Mouse (Mus musculus) stomach, adult 2 months (tissue): Measurements from ENCODE around the gene A730061H03Rik. TPM values are rescaled to one million over a fixed set of nuclear protein-coding genes. Genes with fewer than 3 reads are reported as not detected.

Experiments used
- polyA plus RNA-seq: library from polyadenylated mRNA; depleted of rRNA; stranded (reverse); fragments of >200 nt; gene quantifications from 2 replicates; pipeline ENCODE4 v1.2.3, GENCODE M21; 2012; rRNA removed

The A730061H03Rik gene
- 0.36 and 0.43 TPM in 2 replicates for polyA plus RNA-seq

GRCm38 (mm10) chr14:55560202-55561073 lies at the start of gene A730061H03Rik:
TSS of gene A730061H03Rik (minus strand) at chr14:55560406.

DNA sequence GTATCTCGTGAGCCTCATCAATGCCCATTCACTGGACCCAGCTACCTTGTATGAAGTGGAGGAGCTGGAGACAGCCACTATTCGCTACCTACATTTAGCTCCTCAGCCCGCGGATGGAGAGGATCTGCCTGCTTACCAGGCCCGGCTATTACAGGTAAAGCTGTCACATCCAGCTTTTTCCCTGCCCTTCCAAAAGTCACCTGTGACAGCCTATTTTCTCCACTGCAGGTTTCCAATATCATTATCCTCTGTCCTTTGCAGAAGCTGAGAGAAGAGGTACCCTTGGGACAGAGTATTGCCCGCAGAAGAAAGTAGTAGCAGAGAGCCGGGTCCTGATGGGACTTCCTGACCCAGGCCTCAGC lies 43.0 kb upstream of the A730061H03Rik start, which contains the start of gene Irf9:
Irf9 (plus strand) TSS at position 301 of the 362 bp plus-strand sequence.

GRCm38 (mm10) chr14:55591331-55591891 lies 31.2 kb upstream of the A730061H03Rik start, which contains the start of gene Rnf31:
TSS of gene Rnf31 (plus strand) at chr14:55591708.

GRCm38 (mm10) chr14:55590748-55591330 lies 30.6 kb upstream of the A730061H03Rik start, which contains the start of gene Psme2:
TSS of gene Psme2 (minus strand) at chr14:55591113.

GRCm38 (mm10) chr14:55584702-55585565 lies 24.7 kb upstream of the A730061H03Rik start, which contains the start of gene Emc9:
TSS of gene Emc9 (minus strand) at chr14:55585302.

DNA sequence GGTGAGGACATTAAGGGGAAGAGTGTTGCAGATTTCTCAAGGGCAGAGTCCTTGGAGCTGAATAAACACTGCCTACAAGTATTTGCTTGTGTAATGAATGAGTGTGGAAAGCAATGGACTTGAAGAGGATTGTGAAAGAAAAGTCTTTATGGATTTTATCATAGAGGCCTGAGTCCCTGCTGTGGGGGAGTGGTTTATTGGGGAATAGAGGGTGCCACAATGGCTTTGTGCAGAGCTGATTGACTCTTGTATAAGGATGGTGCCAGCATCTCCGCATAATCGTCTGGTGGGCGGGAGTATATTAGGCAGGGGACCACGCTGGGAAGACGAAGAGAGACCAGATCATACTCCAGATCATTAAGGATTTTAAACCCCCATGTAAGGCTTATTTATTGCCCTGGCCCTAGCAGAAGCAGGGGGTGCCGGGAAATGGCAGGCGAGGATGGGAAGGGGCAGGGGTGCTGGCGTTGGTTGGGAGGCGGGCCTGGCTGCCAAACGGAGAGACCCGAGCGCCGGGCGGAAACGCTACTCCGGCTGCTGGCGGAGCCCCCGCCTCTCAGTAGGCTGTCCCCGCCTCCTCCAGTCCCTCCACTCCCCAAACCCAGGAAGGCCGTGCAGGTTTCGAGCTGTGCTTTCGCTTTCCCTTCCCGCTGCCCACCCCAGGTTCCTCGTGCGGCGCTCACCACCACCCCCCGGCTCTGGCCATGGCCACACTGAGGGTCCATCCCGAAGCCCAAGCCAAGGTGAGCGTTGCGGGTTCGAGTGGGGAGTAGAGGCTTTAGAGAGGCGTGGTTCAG lies 17.9 kb upstream of the A730061H03Rik start, which contains the start of gene Psme1:
Psme1 (plus strand) TSS at position 253 of the 797 bp plus-strand sequence.

GRCm38 (mm10) chr14:55575302-55575701 lies 15.1 kb upstream of the A730061H03Rik start, which contains the start of gene Fitm1:
TSS of gene Fitm1 (plus strand) at chr14:55575617.

DNA sequence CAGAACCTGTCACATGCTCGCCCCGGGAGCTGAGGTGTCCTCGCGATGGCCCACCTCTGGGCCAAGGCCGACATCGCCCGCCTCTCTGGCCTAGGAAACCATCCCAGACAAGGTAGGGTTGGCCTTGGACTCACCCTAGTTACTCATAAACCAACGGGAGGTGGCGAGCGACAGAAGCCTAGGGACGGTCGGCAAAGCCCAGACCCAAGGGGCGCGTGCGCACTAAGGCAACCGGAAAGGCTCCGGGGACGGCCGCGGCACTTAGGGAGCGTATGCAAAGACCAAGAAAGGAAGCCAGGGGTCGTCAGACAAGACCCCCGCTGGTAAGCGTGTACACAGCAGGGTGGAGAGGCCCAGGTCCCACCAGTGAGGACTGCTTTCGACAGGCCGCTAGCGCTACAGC lies 406 bp downstream of the A730061H03Rik start, which contains the start of gene Dcaf11:
Dcaf11 (plus strand) TSS at position 208 of the 403 bp plus-strand sequence.

GRCm38 (mm10) chr14:55540067-55540786 lies 20.0 kb downstream of the A730061H03Rik start, which contains the start of gene Pck2:
TSS of gene Pck2 (plus strand) at chr14:55540266.

DNA sequence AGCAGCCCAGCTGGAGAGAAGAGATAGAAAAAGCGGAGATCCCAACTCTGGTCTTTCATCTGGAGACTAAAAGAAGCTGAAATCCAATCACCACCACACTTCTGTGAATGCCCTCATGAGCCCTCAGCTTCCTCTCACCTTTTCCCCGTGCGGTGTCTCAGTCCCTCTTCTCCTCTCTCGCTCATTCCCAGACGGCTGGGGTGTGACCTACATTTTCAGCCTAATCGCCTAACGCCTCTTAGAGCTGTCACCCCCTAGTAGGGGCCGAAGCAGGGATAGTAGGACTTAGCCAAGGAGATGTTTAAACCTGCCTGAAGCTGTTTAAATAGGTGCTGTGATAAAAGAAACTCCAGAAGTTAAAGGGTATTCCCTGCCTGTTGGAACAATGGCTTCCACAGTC lies 35.4 kb downstream of the A730061H03Rik start, which contains the start of gene Nrl:
Nrl (minus strand) TSS at position 197 of the 400 bp plus-strand sequence.

DNA sequence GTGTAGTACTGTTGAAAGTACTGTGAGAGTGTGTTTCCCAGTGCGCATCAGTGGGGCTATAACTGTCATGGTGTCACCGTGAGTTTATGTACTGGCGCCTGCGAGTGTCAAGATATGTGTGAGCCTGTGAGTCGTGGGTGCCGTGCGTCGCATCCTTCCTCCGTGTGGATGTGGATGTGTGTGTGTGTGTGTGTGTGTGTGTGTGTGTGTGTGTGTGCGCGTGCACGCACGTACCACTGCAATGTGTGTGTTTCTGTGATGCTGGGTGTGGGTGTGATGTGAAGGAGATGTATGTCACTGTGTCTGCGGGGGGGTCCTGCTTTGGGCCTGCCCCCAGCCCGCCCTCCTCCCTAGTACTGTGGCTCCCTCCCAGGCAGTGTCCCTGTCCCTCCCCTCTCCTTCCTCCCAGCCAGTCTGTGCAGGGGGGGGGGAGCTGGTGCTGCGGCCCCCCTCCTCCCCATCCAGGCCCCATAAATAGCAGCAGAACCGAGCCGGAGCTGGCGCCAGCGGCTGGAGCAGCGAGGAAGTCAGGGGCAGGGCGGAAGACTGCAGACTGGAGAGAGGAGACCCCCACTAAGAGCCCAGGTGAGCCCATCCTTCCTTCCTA lies 50.0 kb downstream of the A730061H03Rik start, which contains the start of gene Cpne6:
Cpne6 (plus strand) TSS at position 321 of the 607 bp plus-strand sequence.

Other genes with a start within 250 kb of the A730061H03Rik start
- 9.0 and 9.5 TPM in 2 replicates for gene Dhrs4, start 81.6 kb downstream of the A730061H03Rik start, polyA plus RNA-seq
- gene Carmil3, start 69.8 kb downstream of the A730061H03Rik start, polyA plus RNA-seq = 0.84 and 1.7 TPM in 2 replicates
- 0.02 and 0.04 TPM in 2 replicates for gene Cpne6, start 50.0 kb downstream of the A730061H03Rik start, polyA plus RNA-seq
- gene Nrl, start 35.4 kb downstream of the A730061H03Rik start, polyA plus RNA-seq = not detected in 2 replicates
- gene Pck2, start 20.1 kb downstream of the A730061H03Rik start, polyA plus RNA-seq = 9.6 and 12.0 TPM in 2 replicates
- 34.1 and 39.6 TPM in 2 replicates for gene Dcaf11, start 400 bp downstream of the A730061H03Rik start, polyA plus RNA-seq
- gene Fitm1, start 15.2 kb upstream of the A730061H03Rik start, polyA plus RNA-seq = 5.4 and 7.6 TPM in 2 replicates
- 18.6 and 20.4 TPM in 2 replicates for gene Psme1, start 17.7 kb upstream of the A730061H03Rik start, polyA plus RNA-seq
- gene Emc9, start 24.9 kb upstream of the A730061H03Rik start, polyA plus RNA-seq = 8.2 and 12.0 TPM in 2 replicates
- gene Psme2, start 30.7 kb upstream of the A730061H03Rik start, polyA plus RNA-seq = 20.5 and 26.3 TPM in 2 replicates
- gene Rnf31, start 31.3 kb upstream of the A730061H03Rik start, polyA plus RNA-seq = 14.6 and 15.8 TPM in 2 replicates
- gene Irf9, start 43.2 kb upstream of the A730061H03Rik start, polyA plus RNA-seq = 20.0 and 20.2 TPM in 2 replicates
- 4.1 and 5.4 TPM in 2 replicates for gene Rec8, start 57.6 kb upstream of the A730061H03Rik start, polyA plus RNA-seq
- gene Ipo4, start 75.6 kb upstream of the A730061H03Rik start, polyA plus RNA-seq = 31.9 and 34.9 TPM in 2 replicates
- 8.5 and 8.6 TPM in 2 replicates for gene Gm49378, start 77.5 kb upstream of the A730061H03Rik start, polyA plus RNA-seq
- gene Tm9sf1, start 83.4 kb upstream of the A730061H03Rik start, polyA plus RNA-seq = 55.0 and 58.0 TPM in 2 replicates
- 0.38 and 0.49 TPM in 2 replicates for gene Tssk4, start 89.8 kb upstream of the A730061H03Rik start, polyA plus RNA-seq
- 6.8 and 7.4 TPM in 2 replicates for gene Mdp1, start 100.1 kb upstream of the A730061H03Rik start, polyA plus RNA-seq
- gene Gmpr2, start 111.5 kb upstream of the A730061H03Rik start, polyA plus RNA-seq = 3.7 and 4.7 TPM in 2 replicates
- gene Nedd8, start 111.7 kb upstream of the A730061H03Rik start, polyA plus RNA-seq = 167 and 187 TPM in 2 replicates
- gene Tinf2, start 121.4 kb upstream of the A730061H03Rik start, polyA plus RNA-seq = 3.1 and 4.4 TPM in 2 replicates
- gene Tgm1, start 153.5 kb upstream of the A730061H03Rik start, polyA plus RNA-seq = 29.4 and 45.8 TPM in 2 replicates
- 24.3 and 27.3 TPM in 2 replicates for gene Rabggta, start 161.9 kb upstream of the A730061H03Rik start, polyA plus RNA-seq
- 50.3 and 51.5 TPM in 2 replicates for gene Dhrs1, start 185.3 kb upstream of the A730061H03Rik start, polyA plus RNA-seq
- gene Nop9, start 185.3 kb upstream of the A730061H03Rik start, polyA plus RNA-seq = 5.8 and 6.9 TPM in 2 replicates
- gene Cideb, start 198.1 kb upstream of the A730061H03Rik start, polyA plus RNA-seq = 16.4 and 17.4 TPM in 2 replicates
- 5.8 and 10.2 TPM in 2 replicates for gene Ltb4r2, start 201.0 kb upstream of the A730061H03Rik start, polyA plus RNA-seq
- gene Ltb4r1, start 205.6 kb upstream of the A730061H03Rik start, polyA plus RNA-seq = 5.6 and 10.4 TPM in 2 replicates
- gene Adcy4, start 223.7 kb upstream of the A730061H03Rik start, polyA plus RNA-seq = 8.0 and 9.3 TPM in 2 replicates
- 16.6 and 17.9 TPM in 2 replicates for gene Ripk3, start 228.5 kb upstream of the A730061H03Rik start, polyA plus RNA-seq